Comparison of ENCODE assay signal across 13 mouse cellular contexts in genomic region chr7:116134413-116135292, GRCm38 (mm10). TPM values are rescaled to one million over a fixed set of nuclear protein-coding genes. Genes with fewer than 3 reads are reported as not detected.
DNase-seq lines count a peak whose midpoint lies in the region; ATAC-seq and TF ChIP-seq lines count a peak whose summit lies in the region.
"Had no signal": no experiment of that assay in that cellular context is flagged by ENCODE, and none has a peak within 500 bp of the region (broad histone marks: within the 10 kb centered on the region; RNA-seq: fewer than 3 reads in every experiment).

No protein-coding gene starts in this region.

- peak overlapping the region; percentile 11; the same call in 1 of the 2 replicates for H3K4me2 ChIP-seq in heart, embryonic 13.5 days
- H3K4me2 ChIP-seq in liver, postnatal 0 days (ENCODE audit: low read depth, low read length) = no peak overlapping the region
- H3K4me2 ChIP-seq in intestine, postnatal 0 days (replicated peaks; ENCODE audit: low read depth) = no peak overlapping the region
- H3K4me2 ChIP-seq: forebrain, embryonic 13.5 days; neural tube, embryonic 13.5 days had no signal

- no peak for TF ChIP-seq EP300 in liver, postnatal 0 days (IDR thresholded peaks at IDR 0.05; ENCODE audit: low read depth)

- H3K4me3 ChIP-seq in heart, embryonic 13.5 days = no peak overlapping the region
- H3K4me3 ChIP-seq in liver, postnatal 0 days (ENCODE audit: low read depth, low read length) = no peak overlapping the region
- H3K4me3 ChIP-seq in intestine, postnatal 0 days (ENCODE audit: low read depth, low read length) = no peak overlapping the region
- H3K4me3 ChIP-seq: embryonic facial prominence, embryonic 10.5 days; forebrain, embryonic 13.5 days; midbrain, embryonic 10.5 days; neural tube, embryonic 13.5 days had no signal

- WGBS in heart, embryonic 13.5 days = 63% methylated on average over 31 of the region's 31 CpGs
- 80% methylated on average over 31 of the region's 31 CpGs for WGBS in liver, postnatal 0 days (ENCODE audit: insufficient replicate concordance)
- WGBS in intestine, postnatal 0 days = 75% methylated on average over 31 of the region's 31 CpGs

- H3K9me3 ChIP-seq in heart, embryonic 13.5 days = no peaks in the 10 kb centered on the region
- no peaks in the 10 kb centered on the region for H3K9me3 ChIP-seq in liver, postnatal 0 days (ENCODE audit: low read length)
- no peaks in the 10 kb centered on the region for H3K9me3 ChIP-seq in intestine, postnatal 0 days (ENCODE audit: control insufficient read depth)
- H3K9me3 ChIP-seq: embryonic facial prominence, embryonic 10.5 days; forebrain, embryonic 13.5 days; midbrain, embryonic 10.5 days; neural tube, embryonic 13.5 days had no signal

- no peaks in the 10 kb centered on the region for H3K27me3 ChIP-seq in heart, embryonic 13.5 days (replicated peaks)
- no peaks in the 10 kb centered on the region for H3K27me3 ChIP-seq in liver, postnatal 0 days (ENCODE audit: insufficient read depth, low read length)
- H3K27me3 ChIP-seq in intestine, postnatal 0 days (replicated peaks; ENCODE audit: control insufficient read depth, insufficient read depth, low read length) = no peaks in the 10 kb centered on the region
- H3K27me3 ChIP-seq: CH12.LX; forebrain, embryonic 13.5 days; neural tube, embryonic 13.5 days had no signal

- no peak for DNase-seq in heart, postnatal 36 days
- no peak for DNase-seq in liver, postnatal 0 days
- DNase-seq in liver (no peak), MN1 (ENCODE audit: low spot score) (no peak)
- peak; percentile 65 for DNase-seq in brain, adult 2 months (ENCODE audit: low read depth, low spot score)
- no peak for DNase-seq in c-Kit-positive CD71-positive TER-119-positive erythroid progenitor cells, embryonic 14.5 days (ENCODE audit: low spot score)

- no peak overlapping the region for H3K27ac ChIP-seq in heart, embryonic 13.5 days (replicated peaks)
- H3K27ac ChIP-seq in liver, postnatal 0 days (ENCODE audit: low read depth) = no peak overlapping the region
- H3K27ac ChIP-seq in intestine, postnatal 0 days (ENCODE audit: low read depth, low read length) = no peak overlapping the region
- H3K27ac ChIP-seq: embryonic facial prominence, embryonic 10.5 days; forebrain, embryonic 13.5 days; midbrain, embryonic 10.5 days; neural tube, embryonic 13.5 days had no signal

- peaks cover 28% of the 10 kb centered on the region for H3K4me1 ChIP-seq in heart, embryonic 13.5 days
- no peaks in the 10 kb centered on the region for H3K4me1 ChIP-seq in liver, postnatal 0 days (ENCODE audit: insufficient read depth)
- no peaks in the 10 kb centered on the region for H3K4me1 ChIP-seq in intestine, postnatal 0 days (replicated peaks; ENCODE audit: control insufficient read depth, insufficient read depth, low read length)

- H3K36me3 ChIP-seq in heart, embryonic 13.5 days = peaks cover 73% of the 10 kb centered on the region
- H3K36me3 ChIP-seq in liver, postnatal 0 days (replicated peaks; ENCODE audit: insufficient read depth, low read length) = no peaks in the 10 kb centered on the region
- H3K36me3 ChIP-seq in intestine, postnatal 0 days (ENCODE audit: control insufficient read depth, insufficient read depth) = peaks cover 41% of the 10 kb centered on the region

- no peak overlapping the region; the same call in 1 of the 2 replicates for H3K9ac ChIP-seq in heart, embryonic 13.5 days
- no peak overlapping the region for H3K9ac ChIP-seq in liver, postnatal 0 days (replicated peaks)
- H3K9ac ChIP-seq in intestine, postnatal 0 days (ENCODE audit: low read depth, low read length) = no peak overlapping the region
- H3K9ac ChIP-seq: forebrain, embryonic 13.5 days; neural tube, embryonic 13.5 days had no signal

- intact Hi-C loops in heart, postnatal 36 days (cut with DNase I) = loop anchor here (5.0 kb wide), 1 partner anchor 188 kb away; no protein-coding TSS in a partner anchor

- no peak; the same call in 1 of the 2 replicates for ATAC-seq in heart, embryonic 13.5 days (ENCODE audit: extremely low read depth, insufficient number of reproducible peaks, low FRiP score, low TSS enrichment)
- no peak for ATAC-seq in liver, postnatal 0 days
- ATAC-seq in intestine, postnatal 0 days = no peak
- ATAC-seq: forebrain, embryonic 13.5 days had no signal

- TF ChIP-seq CTCF in liver, postnatal 0 days (IDR thresholded peaks at IDR 0.05; ENCODE audit: low read depth) = peak; percentile 30; the same call in 1 of the 2 replicates
- peak; percentile 46 for TF ChIP-seq CTCF in intestine, postnatal 0 days (IDR thresholded peaks at IDR 0.05; ENCODE audit: low read depth)

RNA-seq across cellular contexts. Expression of gene Gm4353, which starts 50.2 kb away (rescaled TPM):
- 0.11 and 0.52 TPM in 2 replicates for polyA plus RNA-seq in heart, embryonic 13.5 days (2015; fragmentation: Nextera tagmentation; extraction: Ambion mirVana)
- total RNA-seq in heart, postnatal 36 days (2021) = 1 to 10 TPM; 1.3 TPM
- polyA plus RNA-seq in liver, postnatal 0 days (2015; fragmentation: Nextera tagmentation; extraction: Ambion mirVana) = 0.13 and 0.14 TPM in 2 replicates
- 0.13 and 0.30 TPM in 2 replicates for polyA plus RNA-seq in intestine, postnatal 0 days (2015; fragmentation: Nextera tagmentation; extraction: Ambion mirVana)
